Mouse (Mus musculus): ENCODE results near the gene Gar1. TPM values are rescaled to one million over a fixed set of nuclear protein-coding genes. Genes with fewer than 3 reads are reported as not detected.

Gar1 gene
- total and polyA plus RNA-seq, 2 experiments from 2014 or later = 0.11 to 14.7 TPM

- peaks cover 6% of the 10 kb centered on the region for H3K4me1 ChIP-seq (ENCODE audit: control insufficient read depth, insufficient read depth)
- H3K27me3 ChIP-seq (ENCODE audit: control insufficient read depth, insufficient read depth, low read length) = no peaks in the 10 kb centered on the region
- WGBS = 88% methylated on average over 10 of the region's 10 CpGs
- TF ChIP-seq EP300 (IDR thresholded peaks at IDR 0.05; ENCODE audit: low read depth) (no peak), CTCF (IDR thresholded peaks at IDR 0.05; ENCODE audit: low read depth) (no peak)
- no peak overlapping the region for H3K4me2 ChIP-seq (ENCODE audit: low read depth, low read length)
- ATAC-seq (ENCODE audit: insufficient read depth, low read depth) = no peak
- H3K27ac ChIP-seq (ENCODE audit: low read depth) = no peak overlapping the region
- no peaks in the 10 kb centered on the region for H3K9me3 ChIP-seq (replicated peaks; ENCODE audit: control insufficient read depth, low read length)
- no peak for DNase-seq (ENCODE audit: low spot score)
- no peak overlapping the region for H3K4me3 ChIP-seq (ENCODE audit: low read depth, low read length)
- H3K9ac ChIP-seq (replicated peaks; ENCODE audit: low read depth, low read length) = no peak overlapping the region
- peaks cover 40% of the 10 kb centered on the region for H3K36me3 ChIP-seq (replicated peaks; ENCODE audit: control insufficient read depth, insufficient read depth, low read length)
Measured at GRCm38 (mm10) chr3:129824891-129825290, 6.3 kb downstream of the Gar1 start.

DNA sequence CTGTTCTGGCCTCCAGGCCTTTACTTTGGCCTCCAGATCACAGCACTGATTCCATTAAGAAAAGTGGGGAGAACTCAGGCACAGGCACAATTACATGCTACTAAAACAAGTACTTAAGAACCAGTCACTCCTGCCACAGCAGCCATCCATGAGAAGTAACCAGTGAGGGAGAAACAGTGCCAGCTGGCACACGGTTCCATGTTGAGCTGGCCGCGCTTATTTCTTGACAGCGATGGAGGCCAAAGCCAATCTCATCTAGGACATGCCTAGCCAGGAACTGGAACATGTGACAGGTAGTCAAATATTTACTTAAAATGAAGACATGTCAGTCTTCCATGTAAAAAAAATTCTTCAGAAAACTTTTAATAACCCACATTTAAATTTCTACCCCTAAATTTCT lies 7.0 kb downstream of the Gar1 start:
- 75% methylated on average over 4 of the region's 4 CpGs for WGBS
- Histone ChIP-seq H3K9ac (replicated peaks; ENCODE audit: low read depth, low read length) (no peak overlapping the region), H3K27me3 (ENCODE audit: control insufficient read depth, insufficient read depth, low read length) (no peaks in the 10 kb centered on the region), H3K4me1 (ENCODE audit: control insufficient read depth, insufficient read depth) (no peaks in the 10 kb centered on the region), H3K4me2 (ENCODE audit: low read depth, low read length) (no peak overlapping the region), H3K27ac (ENCODE audit: low read depth) (no peak overlapping the region), H3K4me3 (ENCODE audit: low read depth, low read length) (no peak overlapping the region), H3K9me3 (replicated peaks; ENCODE audit: control insufficient read depth, low read length) (no peaks in the 10 kb centered on the region), H3K36me3 (replicated peaks; ENCODE audit: control insufficient read depth, insufficient read depth, low read length) (peaks cover 40% of the 10 kb centered on the region)
- DNase-seq (ENCODE audit: low spot score) = no peak
- TF ChIP-seq EP300 (IDR thresholded peaks at IDR 0.05; ENCODE audit: low read depth) (no peak), CTCF (IDR thresholded peaks at IDR 0.05; ENCODE audit: low read depth) (no peak)
- ATAC-seq (ENCODE audit: insufficient read depth, low read depth) = no peak

DNA sequence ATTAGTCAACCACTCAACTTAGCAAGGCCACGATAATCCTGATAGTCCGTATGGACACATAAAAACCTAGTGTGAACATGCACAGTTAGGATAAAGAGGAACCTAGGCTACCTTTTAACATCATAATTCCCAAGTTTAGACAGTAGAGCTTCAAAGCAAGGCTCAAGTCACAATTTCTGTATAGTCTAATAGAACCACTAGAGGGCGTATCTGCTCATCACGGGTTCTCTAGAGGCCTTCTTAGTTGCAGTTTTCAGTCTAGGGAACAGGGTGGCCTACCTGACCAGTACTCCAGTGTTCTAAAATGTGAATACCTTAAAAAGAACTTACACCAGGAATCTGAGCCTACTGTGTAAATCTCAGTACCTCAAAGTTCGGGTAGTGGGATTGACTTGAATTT lies 7.9 kb downstream of the Gar1 start:
- Histone ChIP-seq H3K4me1 (ENCODE audit: control insufficient read depth, insufficient read depth) (no peaks in the 10 kb centered on the region), H3K27me3 (ENCODE audit: control insufficient read depth, insufficient read depth, low read length) (no peaks in the 10 kb centered on the region), H3K36me3 (replicated peaks; ENCODE audit: control insufficient read depth, insufficient read depth, low read length) (peaks cover 36% of the 10 kb centered on the region), H3K4me3 (ENCODE audit: low read depth, low read length) (no peak overlapping the region), H3K4me2 (ENCODE audit: low read depth, low read length) (no peak overlapping the region), H3K27ac (ENCODE audit: low read depth) (no peak overlapping the region), H3K9ac (replicated peaks; ENCODE audit: low read depth, low read length) (no peak overlapping the region), H3K9me3 (replicated peaks; ENCODE audit: control insufficient read depth, low read length) (no peaks in the 10 kb centered on the region)
- DNase-seq (ENCODE audit: low spot score) = peak; percentile 50
- peak; percentile 62 for ATAC-seq (ENCODE audit: insufficient read depth, low read depth)
- 56% methylated on average over 5 of the region's 5 CpGs for WGBS
- TF ChIP-seq CTCF (IDR thresholded peaks at IDR 0.05; ENCODE audit: low read depth) (peak; percentile 49), EP300 (IDR thresholded peaks at IDR 0.05; ENCODE audit: low read depth) (no peak)

DNA sequence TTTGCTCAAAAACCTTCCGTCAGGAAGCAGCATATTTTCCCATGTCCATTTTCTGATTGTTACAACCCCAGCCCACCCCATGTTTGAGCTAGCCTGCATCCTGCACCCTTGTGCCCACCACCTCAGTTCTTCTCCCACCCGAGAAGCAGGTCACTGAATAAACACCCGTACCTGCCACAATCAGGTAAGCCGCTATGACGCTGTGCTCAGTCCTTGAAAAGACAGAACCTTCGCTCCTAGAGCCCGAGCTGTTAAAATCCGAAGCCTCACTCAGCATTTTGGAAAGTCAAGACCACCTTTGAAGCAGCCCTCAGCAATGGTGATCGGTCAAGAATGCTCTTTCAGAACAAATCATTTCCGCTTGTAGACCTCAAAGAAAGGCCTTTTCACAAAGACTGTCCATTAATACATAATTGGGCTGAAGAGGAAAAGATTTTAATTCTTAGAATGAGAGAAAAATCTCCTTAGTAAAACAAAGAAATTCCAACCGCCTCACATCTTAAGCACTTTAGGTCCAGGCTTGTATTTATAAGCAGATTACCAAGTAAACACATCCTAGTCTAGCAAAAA lies 8.9 kb downstream of the Gar1 start, which contains the start of gene Rrh:
Gene Rrh (minus strand): TSS at position 382 of the 570 bp plus-strand sequence.
- H3K4me1 ChIP-seq (ENCODE audit: control insufficient read depth, insufficient read depth) = no peaks in the 10 kb centered on the region
- peaks cover 29% of the 10 kb centered on the region for H3K36me3 ChIP-seq (replicated peaks; ENCODE audit: control insufficient read depth, insufficient read depth, low read length)
- WGBS = 93% methylated on average over 11 of the region's 11 CpGs

GRCm38 (mm10) chr3:129821736-129822135 lies 9.5 kb downstream of the Gar1 start:
- DNase-seq (ENCODE audit: low spot score) (no peak), ATAC-seq (ENCODE audit: insufficient read depth, low read depth) (no peak)
- Histone ChIP-seq H3K9ac (replicated peaks; ENCODE audit: low read depth, low read length) (no peak overlapping the region), H3K4me1 (ENCODE audit: control insufficient read depth, insufficient read depth) (no peaks in the 10 kb centered on the region), H3K4me2 (ENCODE audit: low read depth, low read length) (no peak overlapping the region), H3K4me3 (ENCODE audit: low read depth, low read length) (no peak overlapping the region), H3K9me3 (replicated peaks; ENCODE audit: control insufficient read depth, low read length) (no peaks in the 10 kb centered on the region), H3K27me3 (ENCODE audit: control insufficient read depth, insufficient read depth, low read length) (no peaks in the 10 kb centered on the region), H3K36me3 (replicated peaks; ENCODE audit: control insufficient read depth, insufficient read depth, low read length) (peaks cover 28% of the 10 kb centered on the region), H3K27ac (ENCODE audit: low read depth) (no peak overlapping the region)
- TF ChIP-seq CTCF (IDR thresholded peaks at IDR 0.05; ENCODE audit: low read depth) = no peak
- TF ChIP-seq EP300 (IDR thresholded peaks at IDR 0.05; ENCODE audit: low read depth) = no peak
- WGBS = 73% methylated on average over 8 of the region's 8 CpGs

More for the DNA sequence above, 8.9 kb downstream of the Gar1 start, which contains the start of gene Rrh:
- ATAC-seq (ENCODE audit: insufficient read depth, low read depth) (no peak), DNase-seq (ENCODE audit: low spot score) (no peak)
- TF ChIP-seq CTCF (IDR thresholded peaks at IDR 0.05; ENCODE audit: low read depth) (no peak), EP300 (IDR thresholded peaks at IDR 0.05; ENCODE audit: low read depth) (no peak)
- H3K4me3 ChIP-seq (ENCODE audit: low read depth, low read length) = no peak within 1 kb of the TSS
- H3K9ac ChIP-seq (replicated peaks; ENCODE audit: low read depth, low read length) = no peak within 1 kb of the TSS
- H3K27me3 ChIP-seq (ENCODE audit: control insufficient read depth, insufficient read depth, low read length) = no peaks in the 10 kb centered on the region
- H3K4me2 ChIP-seq (ENCODE audit: low read depth, low read length) = no peak within 1 kb of the TSS
- no peak within 1 kb of the TSS for H3K27ac ChIP-seq (ENCODE audit: low read depth)
- H3K9me3 ChIP-seq (replicated peaks; ENCODE audit: control insufficient read depth, low read length) = no peaks in the 10 kb centered on the region

DNA sequence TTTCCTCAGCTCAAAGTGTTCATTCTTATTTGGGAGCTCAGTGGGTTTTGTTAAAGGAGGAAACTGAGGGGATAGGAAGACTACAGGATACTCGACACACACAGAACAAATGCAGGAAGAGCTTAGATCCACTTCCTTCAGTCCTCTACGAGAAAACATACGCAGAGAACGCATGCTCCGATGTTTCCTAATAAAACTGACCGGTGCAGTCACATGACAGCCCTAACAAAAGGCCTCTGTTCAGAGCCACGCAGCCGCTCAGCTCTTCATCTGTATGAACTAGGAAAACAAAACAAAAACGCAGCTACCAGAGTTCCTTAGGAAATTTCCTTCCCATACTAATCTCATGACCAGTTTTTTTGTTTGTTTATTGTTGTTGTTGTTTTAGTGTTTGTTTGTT lies 10.3 kb downstream of the Gar1 start:
- Histone ChIP-seq H3K9me3 (replicated peaks; ENCODE audit: control insufficient read depth, low read length) (no peaks in the 10 kb centered on the region), H3K4me1 (ENCODE audit: control insufficient read depth, insufficient read depth) (no peaks in the 10 kb centered on the region), H3K27me3 (ENCODE audit: control insufficient read depth, insufficient read depth, low read length) (no peaks in the 10 kb centered on the region), H3K9ac (replicated peaks; ENCODE audit: low read depth, low read length) (no peak overlapping the region), H3K36me3 (replicated peaks; ENCODE audit: control insufficient read depth, insufficient read depth, low read length) (peaks cover 19% of the 10 kb centered on the region), H3K27ac (ENCODE audit: low read depth) (no peak overlapping the region), H3K4me2 (ENCODE audit: low read depth, low read length) (no peak overlapping the region), H3K4me3 (ENCODE audit: low read depth, low read length) (no peak overlapping the region)
- peak; percentile 11; the same call in 1 of the 2 replicates for ATAC-seq (ENCODE audit: insufficient read depth, low read depth)
- TF ChIP-seq CTCF (IDR thresholded peaks at IDR 0.05; ENCODE audit: low read depth) = no peak
- no peak for TF ChIP-seq EP300 (IDR thresholded peaks at IDR 0.05; ENCODE audit: low read depth)
- 69% methylated on average over 9 of the region's 9 CpGs for WGBS
- DNase-seq (ENCODE audit: low spot score) = peak; percentile 8

Measured in heart, postnatal 0 days (tissue).